26 mouse cellular contexts compared by ENCODE assay signal in the genomic region with DNA sequence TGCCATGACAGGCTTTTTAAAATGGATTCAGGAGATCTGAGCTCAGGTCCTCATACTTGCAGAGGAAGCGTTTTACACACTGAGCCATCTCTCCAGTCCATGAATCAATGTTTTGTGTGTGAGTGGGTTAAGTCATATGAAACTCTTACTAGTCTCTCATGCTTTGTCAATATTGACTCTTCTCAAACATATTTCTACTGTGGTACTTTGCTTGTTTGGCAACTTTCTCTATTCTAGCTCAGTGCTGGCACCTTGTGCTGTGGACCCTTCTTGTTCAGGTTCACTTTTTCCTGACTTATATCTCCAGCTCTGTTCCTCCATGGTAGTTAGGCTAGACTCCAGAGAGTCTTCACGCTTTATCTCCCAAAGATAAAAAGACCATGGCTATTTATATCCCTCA. TPM values are rescaled to one million over a fixed set of nuclear protein-coding genes. Genes with fewer than 3 reads are reported as not detected.
A peak's percentile ranks its signal among the peaks of the same experiment; 100 is the strongest.
DNase-seq lines count a peak whose midpoint lies in the region; ATAC-seq and TF ChIP-seq lines count a peak whose summit lies in the region.
"Had no signal": no experiment of that assay in that cellular context is flagged by ENCODE, and none has a peak within 500 bp of the region (broad histone marks: within the 10 kb centered on the region; RNA-seq: fewer than 3 reads in every experiment).

No protein-coding gene starts in this region.

- H3K4me1 ChIP-seq in lung, embryonic 14.5 days (ENCODE audit: insufficient read depth) = no peaks in the 10 kb centered on the region
- no peaks in the 10 kb centered on the region for H3K4me1 ChIP-seq in lung, postnatal 0 days (ENCODE audit: insufficient read depth, low read depth, low read length)
- no peaks in the 10 kb centered on the region for H3K4me1 ChIP-seq in stomach, embryonic 15.5 days
- H3K4me1 ChIP-seq: embryonic facial prominence, embryonic 10.5 days; embryonic facial prominence, embryonic 13.5 days; forebrain, embryonic 12.5 days; forebrain, embryonic 15.5 days; hindbrain, embryonic 12.5 days had no signal

- H3K4me3 ChIP-seq in lung, embryonic 14.5 days (ENCODE audit: low read depth, low read length) = no peak overlapping the region
- no peak overlapping the region for H3K4me3 ChIP-seq in lung, postnatal 0 days (ENCODE audit: low read depth, low read length)
- no peak overlapping the region for H3K4me3 ChIP-seq in stomach, embryonic 15.5 days (replicated peaks)
- H3K4me3 ChIP-seq: embryonic facial prominence, embryonic 10.5 days; embryonic facial prominence, embryonic 13.5 days; erythroblast, embryonic 14.5 days; forebrain, embryonic 12.5 days; forebrain, embryonic 15.5 days; hindbrain, embryonic 12.5 days had no signal

- H3K9me3 ChIP-seq in lung, embryonic 14.5 days (ENCODE audit: low read depth, low read length) = no peaks in the 10 kb centered on the region
- H3K9me3 ChIP-seq in lung, postnatal 0 days (ENCODE audit: low read length) = no peaks in the 10 kb centered on the region
- no peaks in the 10 kb centered on the region for H3K9me3 ChIP-seq in stomach, embryonic 15.5 days
- H3K9me3 ChIP-seq: embryonic facial prominence, embryonic 10.5 days; embryonic facial prominence, embryonic 13.5 days; forebrain, embryonic 12.5 days; forebrain, embryonic 15.5 days; hindbrain, embryonic 12.5 days had no signal

- peak; percentile 43 for DNase-seq in lung, embryonic 14.5 days
- DNase-seq in lung, postnatal 4 days = no peak
- peak; percentile 72 for DNase-seq in lung, postnatal 0 days (ENCODE audit: low spot score)
- peak; percentile 42 for DNase-seq in lung, postnatal 25 days (ENCODE audit: low spot score)
- DNase-seq in adipocyte (ENCODE audit: low spot score) = no peak
- DNase-seq in kidney, postnatal 4 days = no peak
- DNase-seq in urinary bladder, postnatal 10 days (ENCODE audit: low spot score) = no peak
- DNase-seq: adrenal gland, adult 8-10 months; adrenal gland, postnatal 25 days; cerebellum, adult 11-12 months; cerebellum, adult 8-10 months; cerebellum, postnatal 10 days; cerebellum, postnatal 36 days; embryo, embryonic 11 days; gastrocnemius, postnatal 14 days; heart, adult 11 months had no signal

- H3K9ac ChIP-seq in lung, embryonic 14.5 days = no peak overlapping the region
- H3K9ac ChIP-seq in lung, postnatal 0 days (replicated peaks; ENCODE audit: low read depth) = no peak overlapping the region
- no peak overlapping the region for H3K9ac ChIP-seq in stomach, embryonic 15.5 days
- H3K9ac ChIP-seq: embryonic facial prominence, embryonic 13.5 days; forebrain, embryonic 12.5 days; forebrain, embryonic 15.5 days; hindbrain, embryonic 12.5 days had no signal

- TF ChIP-seq EP300 in lung, postnatal 0 days (IDR thresholded peaks at IDR 0.05) = peak; percentile 44; the same call in 1 of the 2 replicates

- no peaks in the 10 kb centered on the region for H3K27me3 ChIP-seq in lung, embryonic 14.5 days (ENCODE audit: insufficient read depth, low read length)
- no peaks in the 10 kb centered on the region for H3K27me3 ChIP-seq in lung, postnatal 0 days (replicated peaks; ENCODE audit: insufficient read depth, low read length)
- H3K27me3 ChIP-seq in stomach, embryonic 15.5 days (replicated peaks) = no peaks in the 10 kb centered on the region
- H3K27me3 ChIP-seq: embryonic facial prominence, embryonic 13.5 days; forebrain, embryonic 12.5 days; forebrain, embryonic 15.5 days; hindbrain, embryonic 12.5 days had no signal

- H3K27ac ChIP-seq in lung, embryonic 14.5 days (ENCODE audit: low read depth) = peak overlapping the region; percentile 30; the same call in 1 of the 2 replicates
- H3K27ac ChIP-seq in lung, postnatal 0 days (ENCODE audit: low read length) = no peak overlapping the region
- no peak overlapping the region for H3K27ac ChIP-seq in stomach, embryonic 15.5 days
- H3K27ac ChIP-seq: embryonic facial prominence, embryonic 10.5 days; embryonic facial prominence, embryonic 13.5 days; forebrain, embryonic 12.5 days; forebrain, embryonic 15.5 days; hindbrain, embryonic 12.5 days had no signal

- no peaks in the 10 kb centered on the region for H3K36me3 ChIP-seq in lung, embryonic 14.5 days (ENCODE audit: insufficient read depth)
- no peaks in the 10 kb centered on the region for H3K36me3 ChIP-seq in lung, postnatal 0 days (ENCODE audit: insufficient read depth, low read length)
- H3K36me3 ChIP-seq in stomach, embryonic 15.5 days = no peaks in the 10 kb centered on the region
- H3K36me3 ChIP-seq: embryonic facial prominence, embryonic 10.5 days; embryonic facial prominence, embryonic 13.5 days; forebrain, embryonic 12.5 days; forebrain, embryonic 15.5 days; hindbrain, embryonic 12.5 days had no signal

- TF ChIP-seq CTCF in lung, embryonic 14.5 days (IDR thresholded peaks at IDR 0.05; ENCODE audit: low read depth) = peak; percentile 34; the same call in 1 of the 2 replicates
- peak; percentile 33 for TF ChIP-seq CTCF in lung, postnatal 0 days (IDR thresholded peaks at IDR 0.05)

- H3K4me2 ChIP-seq in lung, embryonic 14.5 days = no peak overlapping the region
- H3K4me2 ChIP-seq in lung, postnatal 0 days (replicated peaks; ENCODE audit: low read depth, low read length) = no peak overlapping the region
- no peak overlapping the region for H3K4me2 ChIP-seq in stomach, embryonic 15.5 days
- H3K4me2 ChIP-seq: embryonic facial prominence, embryonic 13.5 days; forebrain, embryonic 12.5 days; forebrain, embryonic 15.5 days; heart, embryonic 11.5 days; hindbrain, embryonic 12.5 days had no signal

- WGBS in lung, embryonic 14.5 days = 54% methylated on average over 2 of the region's 2 CpGs
- 55% methylated on average over 2 of the region's 2 CpGs for WGBS in lung, postnatal 0 days
- 66% methylated on average over 2 of the region's 2 CpGs for WGBS in stomach, embryonic 15.5 days

- ATAC-seq in lung, embryonic 14.5 days (ENCODE audit: insufficient read depth) = peak; percentile 52; the same call in 1 of the 2 replicates
- peak; percentile 58 for ATAC-seq in lung, postnatal 0 days
- ATAC-seq in stomach, embryonic 15.5 days (ENCODE audit: insufficient read depth, low FRiP score, low read depth) = peak; percentile 66
- ATAC-seq: CD4-positive, CD25-positive, alpha-beta regulatory T cell, adult 4 months; forebrain, embryonic 15.5 days had no signal

RNA-seq across cellular contexts. Expression of a gene that starts 36.0 kb away (rescaled TPM):
- 6.1 and 6.3 TPM in 2 replicates for polyA plus RNA-seq in lung, embryonic 14.5 days (2014; fragmentation: Nextera tagmentation; extraction: Ambion mirVana)
- 0.84 and 0.99 TPM in 2 replicates for polyA plus RNA-seq in lung, postnatal 0 days (2015; fragmentation: Nextera tagmentation; extraction: Ambion mirVana)
- polyA plus RNA-seq in stomach, embryonic 15.5 days (2015; fragmentation: Nextera tagmentation; extraction: Ambion mirVana) = 8.9 and 9.4 TPM in 2 replicates
- polyA plus RNA-seq: C2C12; CD4-positive, CD25-positive, alpha-beta regulatory T cell, adult 4 months; erythroblast, embryonic 14.5 days; forebrain, embryonic 15.5 days had no signal

Comparison
In these comparisons a context has a peak if more than half of its experiments do, and no peak if none do; other contexts are left out.
1. DNase-seq: peak in lung, embryonic 14.5 days (single experiment), lung, postnatal 0 days (single experiment) and lung, postnatal 25 days (single experiment); none in lung, postnatal 4 days (0 of 2), adipocyte (single experiment), kidney, postnatal 4 days (0 of 2) and urinary bladder, postnatal 10 days (single experiment).
2. Peak in every context shown above with its lines, with median percentiles within 50 percentile points of each other: ATAC-seq.